Mouse (Mus musculus) small intestine, adult 2 months (tissue): ENCODE results near the gene Tmem140. TPM values are rescaled to one million over a fixed set of nuclear protein-coding genes. Genes with fewer than 3 reads are reported as not detected.

Experiments used
- H3K27ac ChIP-seq: fragments of 200-500 bp; 2 replicates; pipeline ENCODE4 v1.5.1; 2012; ENCODE audit warnings: low read depth, low read length, control low read depth, inconsistent platforms; ENCODE audit not compliant: insufficient read depth
- H3K27me3 ChIP-seq: fragments of 200-500 bp; 2 replicates; pipeline ENCODE4 v1.6.1; 2012; ENCODE audit warnings: mild to moderate bottlenecking, moderate library complexity, low read length, inconsistent platforms; ENCODE audit not compliant: control insufficient read depth, insufficient read depth
- H3K36me3 ChIP-seq: fragments of 200-500 bp; 2 replicates; pipeline ENCODE4 v1.6.1; 2012; ENCODE audit warnings: mild to moderate bottlenecking, low read length, control low read depth, inconsistent platforms; ENCODE audit not compliant: control insufficient read depth, insufficient read depth
- H3K4me1 ChIP-seq: fragments of 200-500 bp; 2 replicates; pipeline ENCODE4 v1.6.1; 2012; ENCODE audit warnings: low read length, inconsistent platforms, mixed read lengths; ENCODE audit not compliant: control insufficient read depth, insufficient read depth, insufficient read length
- H3K4me3 ChIP-seq: fragments of 200-500 bp; 2 replicates; pipeline ENCODE4 v1.5.1; 2012; ENCODE audit warnings: low read depth, mild to moderate bottlenecking, control low read depth, inconsistent platforms, low read length, moderate library complexity
- CTCF ChIP-seq: fragments of 200-500 bp; IDR thresholded peaks from 2 replicates; pipeline ENCODE4 v1.5.1; 2012; ENCODE audit warnings: low read depth, mild to moderate bottlenecking, control low read depth, inconsistent platforms, low read length, moderate library complexity, mixed read lengths; ENCODE audit not compliant: insufficient replicate concordance, insufficient read length; ENCODE audit errors: extremely low read depth
- POLR2A ChIP-seq: fragments of 200-500 bp; IDR thresholded peaks from 2 replicates; pipeline ENCODE4 v1.6.1; 2012; ENCODE audit warnings: low read depth, mild to moderate bottlenecking, control low read depth, inconsistent platforms, low read length, moderate library complexity
- WGBS: fragments of 180-500 bp; shearing (Covaris S2); methylation state at CpG from one replicate; pipeline ENCODE4 v1.1.7; 2018; 5-methylcytosine and 5-hydroxymethylcytosine counted together
- polyA plus RNA-seq: library from polyadenylated mRNA; depleted of rRNA; stranded (reverse); fragments of >200 nt; gene quantifications from 2 replicates; pipeline ENCODE4 v1.2.3, GENCODE M21; 2012

Gene Tmem140
- polyA plus RNA-seq, 1 experiment, result 51.1 TPM

DNA sequence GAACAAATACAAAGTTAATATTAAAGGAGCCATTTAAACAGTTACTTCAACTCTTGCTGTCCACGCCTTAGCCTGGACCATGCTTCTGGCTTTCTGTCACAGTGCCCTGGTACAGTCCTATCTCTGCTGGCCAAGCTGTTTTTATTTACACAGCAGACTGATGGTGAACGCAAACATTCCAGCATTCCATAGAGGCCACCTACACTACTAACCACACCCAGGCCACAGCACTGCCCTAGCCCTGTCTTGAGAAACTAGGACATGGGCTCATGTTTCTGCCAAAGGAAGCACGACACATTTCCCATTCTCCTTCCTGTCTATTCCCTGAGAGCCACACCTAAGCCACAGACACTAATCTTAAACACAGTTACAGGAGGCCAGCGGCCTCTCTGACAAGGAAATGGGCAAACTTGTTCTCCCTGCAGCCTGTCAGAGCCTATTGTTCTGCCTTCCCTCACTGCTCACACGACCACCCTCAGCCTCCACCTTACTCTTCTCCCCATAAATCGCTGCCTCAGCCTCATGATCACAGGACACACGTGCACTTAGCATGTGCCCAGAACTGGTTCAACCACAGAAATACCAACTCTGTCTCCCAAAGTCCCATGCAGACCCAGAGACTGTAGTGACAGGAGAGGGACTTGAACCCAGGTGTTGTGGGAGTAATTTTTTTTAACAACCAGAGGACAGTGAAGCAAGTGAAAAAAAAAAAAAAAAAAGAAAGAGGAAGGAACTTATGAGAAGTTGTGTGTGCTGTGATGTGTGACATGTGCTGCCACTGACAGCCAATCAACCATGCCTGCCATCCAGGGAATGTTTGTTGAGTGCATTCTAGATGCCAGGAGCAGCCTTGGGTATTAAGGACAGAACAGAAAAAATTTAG, 3.0 kb downstream of the Tmem140 start:
- Histone ChIP-seq H3K4me3 (peak overlapping the region; percentile 15; the same call in 1 of the 2 replicates), H3K36me3 (no peaks in the 10 kb centered on the region; the same call in 1 of the 2 replicates), H3K27ac (peak overlapping the region; percentile 80), H3K27me3 (no peaks in the 10 kb centered on the region), H3K4me1 (peaks cover 31% of the 10 kb centered on the region)
- WGBS, result 17% methylated on average over 7 of the region's 7 CpGs
- TF ChIP-seq POLR2A, result no peak; the same call in 1 of the 2 replicates
- TF ChIP-seq CTCF, result no peak

DNA sequence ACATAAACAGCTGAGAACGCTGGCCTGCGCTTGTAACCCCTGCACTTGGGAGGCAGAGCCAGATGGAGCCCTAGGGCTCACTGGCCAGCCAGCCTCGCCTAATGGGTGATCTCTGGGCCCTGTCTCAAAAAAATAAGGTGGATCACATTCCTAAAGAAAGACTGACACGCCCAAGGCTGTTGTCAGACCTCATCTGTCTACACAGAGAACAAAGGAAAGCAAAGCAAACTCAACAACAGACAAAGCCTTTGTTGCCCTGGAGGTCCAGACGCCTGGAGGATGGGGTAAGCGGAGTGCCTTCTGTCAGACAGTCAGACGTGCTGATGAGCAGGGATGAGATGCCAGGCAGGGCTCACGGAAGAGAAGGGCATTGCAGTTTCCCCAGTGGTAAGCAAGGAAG, 3.8 kb downstream of the Tmem140 start:
- no peaks in the 10 kb centered on the region for H3K27me3 ChIP-seq
- WGBS, result 81% methylated on average over 8 of the region's 8 CpGs
- TF ChIP-seq POLR2A, result no peak
- TF ChIP-seq CTCF, result no peak
- H3K27ac ChIP-seq, result peak overlapping the region; percentile 25; the same call in 1 of the 2 replicates
- no peaks in the 10 kb centered on the region; the same call in 1 of the 2 replicates for H3K36me3 ChIP-seq
- peaks cover 31% of the 10 kb centered on the region for H3K4me1 ChIP-seq
- no peak overlapping the region for H3K4me3 ChIP-seq

GRCm38 (mm10) chr6:34867301-34867994, 4.5 kb downstream of the Tmem140 start:
- H3K27ac ChIP-seq, result peak overlapping the region; percentile 25; the same call in 1 of the 2 replicates
- peaks cover 31% of the 10 kb centered on the region for H3K4me1 ChIP-seq
- WGBS, result 65% methylated on average over 16 of the region's 16 CpGs
- H3K36me3 ChIP-seq, result no peaks in the 10 kb centered on the region; the same call in 1 of the 2 replicates
- H3K4me3 ChIP-seq, result no peak overlapping the region
- no peaks in the 10 kb centered on the region for H3K27me3 ChIP-seq
- TF ChIP-seq CTCF (no peak), POLR2A (no peak)

DNA sequence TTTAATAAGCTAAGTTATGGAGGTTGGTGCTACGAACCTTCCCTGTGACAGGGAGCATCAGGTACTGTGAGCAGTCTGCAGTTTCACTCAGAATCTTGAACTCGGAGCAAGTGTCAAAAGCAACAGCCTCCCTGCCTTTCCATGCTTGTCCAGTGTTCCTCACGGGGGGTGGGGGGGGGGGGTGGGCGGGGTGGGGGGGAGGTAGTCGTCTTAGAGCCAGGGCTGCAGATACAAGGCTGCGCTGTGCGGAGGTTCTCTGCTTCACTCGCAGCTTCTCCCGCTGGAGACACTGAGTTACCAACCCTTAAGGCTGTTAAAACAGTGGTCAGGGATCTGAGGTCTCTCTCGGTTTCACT, 5.0 kb downstream of the Tmem140 start:
- H3K27ac ChIP-seq, result peak overlapping the region; percentile 40; the same call in 1 of the 2 replicates
- no peak overlapping the region for H3K4me3 ChIP-seq
- TF ChIP-seq POLR2A (no peak), CTCF (no peak)
- WGBS, result 65% methylated on average over 10 of the region's 10 CpGs
- H3K36me3 ChIP-seq, result peaks cover 3% of the 10 kb centered on the region
- peaks cover 31% of the 10 kb centered on the region for H3K4me1 ChIP-seq
- no peaks in the 10 kb centered on the region for H3K27me3 ChIP-seq

DNA sequence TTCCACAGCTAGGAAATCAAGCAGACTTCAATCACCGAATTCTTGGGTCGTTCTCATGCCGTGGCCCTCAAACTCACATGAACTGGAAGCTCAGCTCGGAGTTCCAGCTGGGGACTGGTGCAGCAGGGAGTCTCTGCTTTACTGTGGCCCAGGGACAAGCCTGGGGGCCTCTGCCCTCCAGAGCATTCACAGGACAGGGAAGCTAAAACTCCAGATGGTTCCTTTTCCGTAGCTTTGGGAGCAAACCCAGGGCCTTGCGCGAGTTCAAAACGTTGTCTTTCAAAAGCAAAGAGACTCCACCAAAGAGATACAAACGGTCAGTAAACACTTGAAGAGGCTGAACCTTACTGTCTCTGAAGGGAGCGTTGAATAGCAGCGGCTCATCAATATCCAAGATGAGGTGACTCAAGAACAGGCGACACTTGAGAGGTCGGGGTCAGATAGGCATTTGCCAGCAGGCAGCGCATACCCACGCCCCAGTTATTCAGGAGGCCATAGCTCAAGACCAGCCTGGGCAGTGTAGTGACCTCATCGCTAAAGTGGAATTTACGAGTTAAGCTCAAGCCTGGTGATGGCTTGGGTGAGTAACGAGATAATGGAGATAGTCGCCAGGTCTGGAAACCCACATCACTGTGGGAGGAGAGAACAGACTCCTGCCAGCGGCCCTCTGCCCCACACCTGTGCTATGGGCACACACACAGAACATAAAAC, 5.7 kb downstream of the Tmem140 start:
- H3K27ac ChIP-seq, result peak overlapping the region; percentile 40
- no peak for TF ChIP-seq CTCF
- H3K27me3 ChIP-seq, result no peaks in the 10 kb centered on the region
- peaks cover 3% of the 10 kb centered on the region for H3K36me3 ChIP-seq
- no peak overlapping the region for H3K4me3 ChIP-seq
- peaks cover 31% of the 10 kb centered on the region for H3K4me1 ChIP-seq
- 74% methylated on average over 20 of the region's 20 CpGs for WGBS

DNA sequence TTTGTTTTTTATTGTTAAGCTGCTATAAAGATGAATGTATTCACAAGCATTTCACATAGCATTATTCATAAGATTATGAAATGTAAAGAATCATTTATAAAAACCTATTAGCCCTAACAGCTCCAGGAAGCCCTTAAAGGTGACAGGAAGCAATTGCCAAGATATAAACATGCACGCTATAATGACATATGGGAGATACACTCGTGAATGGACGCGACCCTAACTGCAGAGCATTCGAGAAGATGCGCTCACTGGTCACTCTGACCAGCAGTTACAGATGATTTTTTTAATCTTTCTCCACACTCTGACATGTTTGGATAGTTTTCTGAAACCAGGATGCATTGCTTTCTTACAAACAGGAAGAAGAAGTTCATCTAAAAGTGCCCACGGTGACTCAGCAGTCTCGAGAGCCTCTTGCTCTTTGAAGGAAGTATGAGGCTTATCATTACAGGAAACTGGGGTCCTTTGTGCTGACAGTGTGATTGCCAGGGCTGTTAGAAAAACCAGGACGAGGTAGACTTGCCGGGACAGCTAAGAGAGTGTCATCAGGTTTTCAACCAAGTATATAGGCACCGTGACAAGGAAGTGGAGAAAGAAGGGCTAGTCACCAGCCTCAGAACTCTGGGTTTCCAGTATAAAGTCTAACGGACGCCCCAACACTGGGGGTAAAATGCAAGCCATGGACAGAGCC, 6.4 kb downstream of the Tmem140 start:
- Histone ChIP-seq H3K4me1 (peaks cover 26% of the 10 kb centered on the region), H3K4me3 (no peak overlapping the region), H3K27me3 (no peaks in the 10 kb centered on the region), H3K36me3 (peaks cover 3% of the 10 kb centered on the region), H3K27ac (peak overlapping the region; percentile 57)
- WGBS, result 37% methylated on average over 13 of the region's 13 CpGs
- TF ChIP-seq CTCF (no peak), POLR2A (no peak)
